Mouse (Mus musculus): ENCODE results near the gene Bmpr1b. TPM values are rescaled to one million over a fixed set of nuclear protein-coding genes. Genes with fewer than 3 reads are reported as not detected.

Bmpr1b gene
- polyA plus RNA-seq, 1 experiment from 2014 or later, result 0.09 TPM

- no peaks in the 10 kb centered on the region for H3K4me1 ChIP-seq (ENCODE audit: control insufficient read depth, low read depth, low read length)
- no peak overlapping the region for H3K4me3 ChIP-seq (ENCODE audit: low read depth, low read length)
- no peaks in the 10 kb centered on the region for H3K9me3 ChIP-seq (replicated peaks; ENCODE audit: control insufficient read depth, low read length)
- no peak for ATAC-seq (ENCODE audit: low read depth)
- H3K27me3 ChIP-seq (ENCODE audit: control insufficient read depth, insufficient read depth, low read depth, low read length), result no peaks in the 10 kb centered on the region
- H3K9ac ChIP-seq (ENCODE audit: low read depth, low read length), result no peak overlapping the region
- H3K4me2 ChIP-seq (ENCODE audit: low read depth, low read length), result no peak overlapping the region
- 16% methylated on average over 13 of the region's 13 CpGs for whole genome bisulfite sequencing (ENCODE audit: insufficient replicate concordance)
- no peak overlapping the region for H3K27ac ChIP-seq (ENCODE audit: low read length)
- H3K36me3 ChIP-seq (ENCODE audit: control insufficient read depth, insufficient read depth), result no peaks in the 10 kb centered on the region
Observed at GRCm38 (mm10) chr3:141862816-141863461, 306.3 kb downstream of the Bmpr1b start.

- Histone ChIP-seq H3K4me3 (ENCODE audit: low read depth, low read length) (no peak overlapping the region), H3K36me3 (ENCODE audit: control insufficient read depth, insufficient read depth) (no peaks in the 10 kb centered on the region), H3K9ac (ENCODE audit: low read depth, low read length) (no peak overlapping the region), H3K4me2 (ENCODE audit: low read depth, low read length) (no peak overlapping the region), H3K27ac (ENCODE audit: low read length) (no peak overlapping the region), H3K27me3 (ENCODE audit: control insufficient read depth, insufficient read depth, low read depth, low read length) (no peaks in the 10 kb centered on the region), H3K9me3 (replicated peaks; ENCODE audit: control insufficient read depth, low read length) (no peaks in the 10 kb centered on the region), H3K4me1 (ENCODE audit: control insufficient read depth, low read depth, low read length) (no peaks in the 10 kb centered on the region)
- no peak for ATAC-seq (ENCODE audit: low read depth)
- 69% methylated on average over 8 of the region's 8 CpGs for WGBS (ENCODE audit: insufficient replicate concordance)
Observed at GRCm38 (mm10) chr3:141857123-141857522, 312.1 kb downstream of the Bmpr1b start.

GRCm38 (mm10) chr3:141854339-141854738 is 314.9 kb downstream of the Bmpr1b start:
- no peak overlapping the region for H3K9ac ChIP-seq (ENCODE audit: low read depth, low read length)
- no peaks in the 10 kb centered on the region for H3K4me1 ChIP-seq (ENCODE audit: control insufficient read depth, low read depth, low read length)
- no peaks in the 10 kb centered on the region for H3K36me3 ChIP-seq (ENCODE audit: control insufficient read depth, insufficient read depth)
- no peak for ATAC-seq (ENCODE audit: low read depth)
- no peaks in the 10 kb centered on the region for H3K27me3 ChIP-seq (ENCODE audit: control insufficient read depth, insufficient read depth, low read depth, low read length)
- WGBS (ENCODE audit: insufficient replicate concordance), result 56% methylated on average over 4 of the region's 4 CpGs
- no peak overlapping the region for H3K27ac ChIP-seq (ENCODE audit: low read length)
- no peak overlapping the region for H3K4me2 ChIP-seq (ENCODE audit: low read depth, low read length)
- no peak overlapping the region for H3K4me3 ChIP-seq (ENCODE audit: low read depth, low read length)
- no peaks in the 10 kb centered on the region for H3K9me3 ChIP-seq (replicated peaks; ENCODE audit: control insufficient read depth, low read length)

- Histone ChIP-seq H3K9ac (ENCODE audit: low read depth, low read length) (no peak overlapping the region), H3K9me3 (replicated peaks; ENCODE audit: control insufficient read depth, low read length) (no peaks in the 10 kb centered on the region), H3K4me1 (ENCODE audit: control insufficient read depth, low read depth, low read length) (no peaks in the 10 kb centered on the region), H3K36me3 (ENCODE audit: control insufficient read depth, insufficient read depth) (no peaks in the 10 kb centered on the region), H3K27me3 (ENCODE audit: control insufficient read depth, insufficient read depth, low read depth, low read length) (no peaks in the 10 kb centered on the region), H3K4me2 (ENCODE audit: low read depth, low read length) (no peak overlapping the region), H3K4me3 (ENCODE audit: low read depth, low read length) (no peak overlapping the region), H3K27ac (ENCODE audit: low read length) (no peak overlapping the region)
- 63% methylated on average over 7 of the region's 7 CpGs for WGBS (ENCODE audit: insufficient replicate concordance)
- ATAC-seq (ENCODE audit: low read depth), result no peak
Observed at GRCm38 (mm10) chr3:141850141-141850540, 319.1 kb downstream of the Bmpr1b start.

GRCm38 (mm10) chr3:141849206-141849605 is 320.0 kb downstream of the Bmpr1b start:
- 52% methylated on average over 1 of the region's 1 CpGs for WGBS (ENCODE audit: insufficient replicate concordance)
- Histone ChIP-seq H3K4me3 (ENCODE audit: low read depth, low read length) (no peak overlapping the region), H3K36me3 (ENCODE audit: control insufficient read depth, insufficient read depth) (no peaks in the 10 kb centered on the region), H3K4me2 (ENCODE audit: low read depth, low read length) (no peak overlapping the region), H3K27ac (ENCODE audit: low read length) (no peak overlapping the region), H3K9ac (ENCODE audit: low read depth, low read length) (no peak overlapping the region), H3K27me3 (ENCODE audit: control insufficient read depth, insufficient read depth, low read depth, low read length) (no peaks in the 10 kb centered on the region), H3K4me1 (ENCODE audit: control insufficient read depth, low read depth, low read length) (no peaks in the 10 kb centered on the region), H3K9me3 (replicated peaks; ENCODE audit: control insufficient read depth, low read length) (no peaks in the 10 kb centered on the region)
- no peak for ATAC-seq (ENCODE audit: low read depth)

GRCm38 (mm10) chr3:141838864-141839263 is 330.4 kb downstream of the Bmpr1b start:
- no peak overlapping the region for H3K27ac ChIP-seq (ENCODE audit: low read length)
- H3K9me3 ChIP-seq (replicated peaks; ENCODE audit: control insufficient read depth, low read length), result no peaks in the 10 kb centered on the region
- no peak overlapping the region for H3K4me2 ChIP-seq (ENCODE audit: low read depth, low read length)
- no peaks in the 10 kb centered on the region for H3K27me3 ChIP-seq (ENCODE audit: control insufficient read depth, insufficient read depth, low read depth, low read length)
- 35% methylated on average over 7 of the region's 7 CpGs for WGBS (ENCODE audit: insufficient replicate concordance)
- no peak overlapping the region for H3K4me3 ChIP-seq (ENCODE audit: low read depth, low read length)
- H3K36me3 ChIP-seq (ENCODE audit: control insufficient read depth, insufficient read depth), result no peaks in the 10 kb centered on the region
- H3K4me1 ChIP-seq (ENCODE audit: control insufficient read depth, low read depth, low read length), result no peaks in the 10 kb centered on the region
- H3K9ac ChIP-seq (ENCODE audit: low read depth, low read length), result no peak overlapping the region
- no peak for ATAC-seq (ENCODE audit: low read depth)

- Histone ChIP-seq H3K4me1 (ENCODE audit: control insufficient read depth, low read depth, low read length) (no peaks in the 10 kb centered on the region), H3K4me3 (ENCODE audit: low read depth, low read length) (no peak overlapping the region), H3K9ac (ENCODE audit: low read depth, low read length) (no peak overlapping the region), H3K27me3 (ENCODE audit: control insufficient read depth, insufficient read depth, low read depth, low read length) (no peaks in the 10 kb centered on the region), H3K4me2 (ENCODE audit: low read depth, low read length) (no peak overlapping the region), H3K27ac (ENCODE audit: low read length) (no peak overlapping the region), H3K9me3 (replicated peaks; ENCODE audit: control insufficient read depth, low read length) (no peaks in the 10 kb centered on the region), H3K36me3 (ENCODE audit: control insufficient read depth, insufficient read depth) (no peaks in the 10 kb centered on the region)
- WGBS (ENCODE audit: insufficient replicate concordance), result 8% methylated on average over 3 of the region's 3 CpGs
- no peak for ATAC-seq (ENCODE audit: low read depth)
Observed at GRCm38 (mm10) chr3:141831135-141831534, 338.1 kb downstream of the Bmpr1b start.

- Histone ChIP-seq H3K36me3 (ENCODE audit: control insufficient read depth, insufficient read depth) (no peaks in the 10 kb centered on the region), H3K4me1 (ENCODE audit: control insufficient read depth, low read depth, low read length) (no peaks in the 10 kb centered on the region), H3K4me3 (ENCODE audit: low read depth, low read length) (no peak overlapping the region), H3K4me2 (ENCODE audit: low read depth, low read length) (no peak overlapping the region), H3K27me3 (ENCODE audit: control insufficient read depth, insufficient read depth, low read depth, low read length) (no peaks in the 10 kb centered on the region), H3K27ac (ENCODE audit: low read length) (no peak overlapping the region), H3K9me3 (replicated peaks; ENCODE audit: control insufficient read depth, low read length) (no peaks in the 10 kb centered on the region), H3K9ac (ENCODE audit: low read depth, low read length) (no peak overlapping the region)
- WGBS (ENCODE audit: insufficient replicate concordance), result 52% methylated on average over 5 of the region's 5 CpGs
- no peak for ATAC-seq (ENCODE audit: low read depth)
Observed at GRCm38 (mm10) chr3:141828301-141828700, 340.9 kb downstream of the Bmpr1b start.

GRCm38 (mm10) chr3:141819331-141819941 is 349.8 kb downstream of the Bmpr1b start:
- Histone ChIP-seq H3K4me3 (ENCODE audit: low read depth, low read length) (no peak overlapping the region), H3K36me3 (ENCODE audit: control insufficient read depth, insufficient read depth) (no peaks in the 10 kb centered on the region), H3K4me1 (ENCODE audit: control insufficient read depth, low read depth, low read length) (no peaks in the 10 kb centered on the region), H3K27ac (ENCODE audit: low read length) (no peak overlapping the region), H3K9me3 (replicated peaks; ENCODE audit: control insufficient read depth, low read length) (no peaks in the 10 kb centered on the region), H3K9ac (ENCODE audit: low read depth, low read length) (no peak overlapping the region), H3K27me3 (ENCODE audit: control insufficient read depth, insufficient read depth, low read depth, low read length) (no peaks in the 10 kb centered on the region), H3K4me2 (ENCODE audit: low read depth, low read length) (no peak overlapping the region)
- 48% methylated on average over 13 of the region's 13 CpGs for WGBS (ENCODE audit: insufficient replicate concordance)
- ATAC-seq (ENCODE audit: low read depth), result no peak
